Mouse (Mus musculus) c-Kit-positive CD71-positive TER-119-negative erythroid progenitor cells, embryonic 14.5 days (primary cell): Measurements from ENCODE around the gene Cbwd1.

Experiments
- DNase-seq: peaks from one replicate; pipeline ENCODE4 v3.0.0-alpha.2; 2013; ENCODE audit warnings: low read depth

The Cbwd1 gene

DNA sequence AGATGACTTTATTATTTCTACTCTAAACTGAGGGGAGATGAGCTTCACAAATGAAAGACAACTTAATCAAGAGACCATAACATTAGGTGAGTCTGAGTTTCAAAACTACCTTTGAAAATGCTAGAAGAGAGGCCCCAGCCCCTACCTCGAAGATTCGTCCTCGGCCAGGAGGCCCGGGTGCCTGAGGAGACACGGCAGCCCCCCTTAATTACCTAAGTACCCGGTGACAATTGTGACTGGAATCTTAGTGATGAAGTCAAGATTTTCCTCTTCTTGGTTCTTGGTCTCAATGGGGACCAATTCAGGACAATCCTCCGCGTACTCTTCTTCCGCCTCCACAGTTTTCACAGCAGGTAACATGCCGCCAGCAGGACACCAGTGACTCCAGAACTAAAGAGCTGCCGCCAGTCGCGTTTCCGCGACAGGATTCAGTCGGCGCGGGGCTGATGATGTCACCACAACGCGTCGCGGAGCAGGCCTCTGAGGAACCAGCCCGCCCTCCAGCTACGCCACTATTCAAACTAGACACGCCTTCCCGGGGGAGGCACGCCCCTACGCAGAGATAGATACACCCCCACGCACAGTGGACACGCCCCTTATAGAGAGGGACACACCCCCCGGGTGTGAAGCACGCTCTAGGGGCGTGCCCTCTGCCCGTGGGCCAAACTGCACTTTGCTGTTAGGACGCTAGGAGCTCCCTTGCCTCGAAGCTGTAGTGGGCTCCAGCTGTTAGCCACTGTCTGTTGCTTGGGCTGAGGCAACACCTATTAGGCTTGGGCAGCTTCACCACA is at the start of gene Cbwd1:
Cbwd1 (minus strand) TSS at position 439 of the 791 bp plus-strand sequence.
- DNase-seq = peak; percentile 97

DNA sequence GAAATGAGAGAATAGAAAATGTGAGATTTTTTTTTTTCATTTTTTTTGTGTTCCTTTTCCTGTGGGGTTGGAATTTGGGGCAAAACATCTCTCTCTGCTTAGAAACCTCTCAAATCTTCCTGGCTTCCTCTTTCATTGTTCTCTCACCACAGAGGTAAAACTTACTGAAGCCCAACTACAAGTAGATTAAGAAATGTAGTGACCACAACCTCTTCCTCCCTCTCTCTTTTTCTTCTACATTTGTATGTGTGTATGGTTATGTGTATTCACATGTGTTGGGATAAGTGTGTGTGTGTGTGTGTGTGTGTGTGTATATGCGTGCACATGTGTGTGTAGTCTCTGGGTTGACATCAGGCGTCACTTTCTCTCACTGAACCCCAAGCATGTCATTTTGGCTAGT is 47.1 kb upstream of the Cbwd1 start:
- no peak for DNase-seq

DNA sequence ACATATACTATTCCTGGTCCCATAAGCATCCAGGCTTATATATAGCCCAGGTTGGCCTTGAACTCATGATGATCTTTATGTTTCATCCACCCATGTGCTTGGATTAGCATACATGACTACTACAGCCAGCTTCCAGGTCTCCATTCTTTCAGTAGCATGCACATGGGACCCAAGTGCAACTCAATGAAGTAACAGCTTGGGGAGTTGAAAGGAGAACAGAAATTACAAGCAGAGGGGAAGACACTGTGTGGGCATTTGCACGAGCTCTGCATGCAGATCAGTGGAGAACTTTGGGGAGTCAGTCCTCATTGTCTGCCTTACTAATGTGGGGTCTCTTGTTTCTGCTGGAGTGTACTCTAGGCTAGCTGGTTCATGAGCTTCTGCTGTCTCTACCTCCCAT is 45.3 kb upstream of the Cbwd1 start:
- no peak for DNase-seq

DNA sequence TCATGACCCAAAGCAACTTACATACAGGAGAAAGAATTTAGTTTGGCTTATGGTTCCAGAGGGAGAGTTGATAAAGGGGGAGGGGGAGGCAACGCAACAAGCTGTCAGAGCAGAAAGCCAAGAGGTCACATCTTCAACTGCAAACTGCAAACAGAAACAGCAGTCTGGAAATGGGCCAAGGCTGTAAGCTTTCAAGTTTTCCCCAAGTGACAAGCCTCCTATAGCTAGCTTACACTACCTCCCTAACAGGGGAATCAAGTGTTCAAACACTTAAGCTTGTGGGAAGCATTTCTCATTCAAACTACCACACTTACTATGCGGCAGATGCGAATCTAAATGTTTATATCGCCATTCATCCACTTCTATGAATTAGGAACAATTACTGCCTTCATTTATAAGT is 42.4 kb upstream of the Cbwd1 start:
- DNase-seq = no peak

DNA sequence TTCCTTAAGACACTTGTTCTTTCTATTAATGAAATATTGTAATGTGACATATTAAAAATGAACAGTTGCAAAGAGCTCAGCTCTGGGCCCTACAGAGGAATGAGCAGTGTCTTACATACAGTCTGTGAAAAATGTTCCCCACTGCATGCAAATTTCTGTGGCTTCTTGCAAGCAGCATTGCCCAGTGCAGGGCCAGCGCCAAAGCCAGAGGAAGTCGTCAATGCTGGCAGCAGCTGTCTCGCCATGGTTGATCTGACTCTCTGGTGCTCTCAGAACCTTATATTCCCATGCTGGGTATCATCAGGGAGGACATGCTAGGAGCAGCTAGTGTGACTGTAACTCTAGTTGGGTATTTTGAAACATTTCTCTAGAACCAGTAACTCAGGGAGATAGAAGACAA is 41.4 kb upstream of the Cbwd1 start:
- no peak for DNase-seq

DNA sequence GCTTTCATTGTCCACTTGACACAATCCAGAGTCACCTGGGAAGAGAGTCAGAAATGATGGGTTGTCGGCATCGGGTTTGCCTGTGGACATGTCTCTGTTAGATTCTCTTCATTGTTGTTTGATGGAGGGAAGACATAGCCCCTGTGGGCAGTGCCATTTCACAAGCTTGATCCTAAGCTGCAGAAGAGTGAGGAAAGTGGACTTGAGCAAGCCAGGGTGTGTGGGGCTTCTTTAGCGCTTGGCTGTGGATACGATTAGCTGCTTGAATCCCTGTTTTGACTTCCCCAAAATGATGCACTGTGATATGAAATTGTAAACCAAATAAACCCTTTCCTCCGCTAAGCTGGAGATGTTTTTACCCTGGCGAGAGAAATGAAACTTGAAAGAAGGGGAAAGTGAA is 40.6 kb upstream of the Cbwd1 start:
- DNase-seq = no peak

DNA sequence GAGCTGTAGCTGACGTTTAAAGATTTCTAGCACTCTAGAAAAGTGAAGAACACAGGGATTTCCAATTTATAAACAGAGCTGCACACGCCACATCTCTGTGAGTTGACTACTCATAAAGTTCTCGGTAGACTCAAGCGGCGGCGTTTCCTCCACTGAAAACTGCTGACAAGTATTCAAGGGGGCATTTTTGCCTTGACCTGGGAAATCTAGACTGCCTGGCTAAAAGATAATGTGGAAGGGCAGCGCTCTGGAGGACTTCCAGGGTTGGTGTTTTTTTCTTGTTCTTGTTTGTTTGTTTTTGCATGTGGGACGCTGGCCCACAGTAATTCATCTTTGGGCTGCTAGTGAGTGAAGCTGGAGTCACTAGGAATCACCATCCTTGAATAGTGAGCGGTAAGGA is 38.7 kb upstream of the Cbwd1 start:
- DNase-seq = no peak

DNA sequence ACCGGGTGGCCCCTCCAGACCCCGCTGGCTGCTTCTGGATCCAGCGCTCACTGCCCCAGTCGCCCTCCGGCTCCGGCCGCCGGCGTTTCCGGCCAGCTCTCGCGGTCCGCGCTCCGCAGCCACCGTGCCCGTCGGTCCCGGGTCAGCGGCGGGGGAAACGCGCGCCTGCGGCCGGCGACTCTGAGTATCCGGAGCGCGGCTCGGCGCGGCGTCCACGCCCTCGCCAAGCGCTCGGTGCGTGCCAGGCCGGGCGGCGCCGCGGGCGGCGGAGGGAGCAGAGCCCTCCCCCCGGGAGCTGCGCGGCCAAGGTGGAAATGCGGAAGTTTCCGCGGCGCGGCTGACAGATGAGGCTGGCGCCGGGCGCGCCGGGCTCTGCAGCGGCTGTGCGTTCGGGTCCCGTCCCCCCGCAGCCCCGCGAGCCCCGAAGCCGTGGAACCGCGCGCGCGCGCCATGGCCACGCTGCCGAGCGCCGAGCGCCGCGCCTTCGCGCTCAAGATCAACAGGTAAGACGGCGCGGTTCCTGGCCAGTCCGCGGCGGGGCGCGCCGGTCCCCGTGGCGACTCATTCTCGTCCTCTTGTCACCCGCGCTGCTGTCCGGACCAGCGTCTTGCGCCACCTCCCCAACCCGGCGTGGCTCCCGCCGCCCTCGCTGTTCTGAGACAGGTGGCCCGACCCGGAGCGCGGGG is 37.9 kb upstream of the Cbwd1 start, which contains the start of gene Dock8:
Dock8 (plus strand) TSS at position 334 of the 686 bp plus-strand sequence.
- no peak for DNase-seq

DNA sequence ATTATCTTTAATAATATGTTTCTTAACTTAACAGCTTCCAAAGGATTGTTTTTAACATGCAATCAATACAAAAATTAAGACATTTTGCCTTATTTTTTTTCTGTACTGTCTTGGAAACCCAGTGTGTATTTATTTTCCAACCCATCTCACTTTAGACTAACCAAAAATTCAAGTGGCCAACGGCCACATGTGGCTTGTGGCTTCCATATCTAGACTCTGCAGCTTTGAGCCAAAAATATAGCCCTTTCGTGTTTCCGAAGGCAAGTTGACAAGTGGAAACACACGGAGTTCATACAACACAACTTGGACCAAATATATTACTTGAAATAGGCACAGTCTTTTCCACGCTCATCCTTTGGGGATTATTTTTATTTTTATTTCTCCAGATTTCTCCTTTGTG is 37.2 kb upstream of the Cbwd1 start:
- DNase-seq = no peak

DNA sequence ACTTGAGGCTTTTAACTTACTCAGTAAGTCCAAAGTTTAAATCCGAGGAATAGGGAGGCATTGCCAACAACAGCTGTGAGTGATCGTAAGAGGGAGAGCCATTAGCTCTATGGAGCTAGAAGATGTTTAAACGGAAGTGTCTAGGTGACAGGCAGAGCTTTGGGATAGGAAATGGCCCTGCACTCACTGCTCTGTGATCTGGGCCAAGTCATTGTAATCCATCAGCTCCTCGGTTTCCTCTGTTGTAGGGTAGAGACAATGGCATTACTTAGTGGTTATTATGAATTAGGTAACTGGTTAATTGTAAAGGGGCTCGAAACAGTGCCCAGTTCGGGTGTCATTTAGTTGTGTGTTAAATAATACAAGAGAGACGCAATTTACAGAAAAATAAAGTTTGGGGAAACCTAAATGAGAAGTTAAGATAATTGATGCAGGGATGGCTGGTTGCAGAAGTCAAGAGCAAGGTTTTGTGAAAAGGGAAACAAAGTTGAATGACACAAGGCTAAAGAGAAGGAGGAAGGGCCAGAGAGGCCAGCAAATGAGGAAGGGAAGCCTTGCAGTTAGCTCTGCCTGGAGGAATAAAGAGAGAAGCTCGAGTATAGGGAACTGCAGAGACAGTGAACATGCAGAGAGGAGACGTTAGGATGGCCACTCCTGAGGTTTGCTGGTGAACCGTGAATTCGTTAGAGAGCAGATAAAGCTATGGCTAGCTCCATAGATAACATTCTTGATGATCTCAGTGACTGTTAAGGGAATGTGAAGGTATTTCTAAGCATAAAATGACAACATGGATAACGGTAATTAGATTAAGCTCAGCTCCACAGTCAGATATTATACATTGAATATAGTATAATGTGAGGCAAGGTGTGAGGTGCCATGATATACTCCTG is 35.6 kb upstream of the Cbwd1 start:
- no peak for DNase-seq

DNA sequence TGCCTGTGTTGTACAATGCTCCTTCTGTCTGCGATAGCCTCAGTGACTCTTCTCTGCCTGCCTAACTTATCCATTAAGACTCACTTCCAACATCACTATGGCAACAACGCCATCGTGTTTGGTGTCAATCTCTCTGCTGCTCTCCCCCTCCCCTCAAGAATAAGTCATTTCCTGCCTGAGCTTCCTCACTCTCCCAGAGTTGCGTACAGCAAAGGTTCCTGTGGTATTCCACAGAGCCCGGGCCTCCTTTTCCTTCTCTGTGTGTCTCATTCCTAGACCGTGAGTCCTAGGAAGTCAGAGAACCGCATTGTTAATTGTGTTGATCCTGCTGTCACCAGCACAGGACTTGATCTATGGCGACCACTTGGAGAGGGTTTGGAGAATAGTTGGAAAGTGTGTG is 33.5 kb upstream of the Cbwd1 start:
- DNase-seq = no peak

DNA sequence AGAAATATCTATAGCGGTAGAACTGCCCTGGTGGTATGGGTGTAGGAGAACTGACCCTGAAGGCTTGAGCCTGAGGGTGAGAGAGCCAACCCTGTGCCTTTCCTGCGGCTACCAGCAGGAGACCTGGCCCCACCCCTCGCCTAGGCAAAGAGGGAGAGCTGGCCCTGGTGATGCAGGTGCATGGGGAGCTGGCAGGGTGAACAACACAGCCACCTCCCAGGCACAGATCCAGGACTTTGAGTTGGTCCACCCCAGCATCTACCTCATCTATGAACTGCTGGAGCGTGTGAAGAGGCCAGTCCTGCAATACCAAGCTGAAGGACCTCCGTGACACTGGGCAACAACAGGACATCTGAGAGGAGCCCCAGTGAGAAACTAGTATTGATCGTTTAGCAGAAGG is 32.1 kb upstream of the Cbwd1 start:
- DNase-seq = no peak

DNA sequence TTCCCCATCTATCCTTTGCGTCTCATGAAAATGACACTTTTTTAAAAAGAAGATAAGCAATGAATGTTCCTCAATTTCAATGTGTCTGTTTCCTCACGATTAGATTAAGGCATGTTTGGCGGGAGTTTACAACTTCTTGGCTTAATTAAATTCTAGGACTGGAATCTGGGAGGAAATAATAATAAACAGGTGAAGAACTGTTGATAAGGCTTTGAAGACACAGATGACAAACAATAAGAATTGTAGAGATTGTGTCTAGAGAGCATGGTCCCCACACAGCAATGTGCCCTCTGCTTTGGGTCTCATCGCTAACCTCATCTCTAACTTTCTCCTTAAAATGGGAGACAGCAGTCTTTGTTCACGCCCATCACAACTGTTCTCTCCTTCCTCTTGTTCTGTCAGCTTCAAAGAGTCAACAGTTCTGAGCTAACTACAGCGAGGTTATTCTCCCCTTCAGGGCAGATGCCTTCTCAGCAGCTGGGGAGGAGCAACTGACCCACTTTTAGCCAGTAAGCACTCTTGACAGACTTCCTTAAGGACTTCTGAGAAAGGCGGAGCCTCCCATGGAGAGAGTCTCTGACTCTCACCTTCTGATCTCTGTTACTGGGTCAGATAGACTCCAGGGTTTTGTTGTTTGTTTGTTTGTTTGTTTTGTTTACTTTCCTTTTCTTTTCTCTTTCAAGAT is 28.9 kb upstream of the Cbwd1 start:
- DNase-seq = no peak

DNA sequence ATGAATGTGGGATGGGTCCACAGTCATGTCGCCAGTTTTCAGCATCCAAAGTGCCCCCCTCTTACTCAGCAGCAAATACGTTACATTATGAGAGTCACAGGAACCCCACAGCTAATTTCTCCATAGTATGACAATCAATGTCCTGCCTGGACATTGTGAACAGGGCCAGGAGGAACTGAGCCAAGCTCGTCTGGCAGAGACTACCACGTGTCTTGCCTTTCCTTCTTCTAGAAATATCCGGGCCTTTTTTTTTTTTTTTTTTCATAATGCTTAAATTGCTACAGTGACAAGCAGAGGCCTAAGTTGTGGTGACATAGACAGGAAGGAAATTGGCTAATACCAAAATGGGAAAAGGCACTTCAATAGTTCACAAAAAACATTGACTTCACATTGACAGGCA is 27.4 kb upstream of the Cbwd1 start:
- no peak for DNase-seq

DNA sequence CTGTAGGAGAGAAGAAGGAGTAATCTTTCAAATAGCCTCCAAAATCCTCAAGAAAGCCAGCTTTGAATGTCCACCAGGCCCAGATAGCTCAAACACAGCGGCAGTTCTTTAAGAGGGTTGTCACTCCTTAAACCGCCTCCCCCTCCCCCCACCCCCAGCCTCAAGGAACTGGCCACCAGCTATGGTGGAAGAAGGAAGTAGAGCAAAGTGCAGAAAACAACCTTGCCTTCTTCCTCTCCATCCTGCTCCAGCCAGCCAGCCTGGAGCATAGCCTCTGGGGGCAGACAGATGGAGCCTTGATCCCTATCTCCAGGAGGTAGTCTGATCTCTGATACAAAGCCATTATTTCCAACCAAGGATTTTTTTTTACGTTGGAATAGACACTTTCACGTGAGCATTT is 25.9 kb upstream of the Cbwd1 start:
- DNase-seq = no peak

DNA sequence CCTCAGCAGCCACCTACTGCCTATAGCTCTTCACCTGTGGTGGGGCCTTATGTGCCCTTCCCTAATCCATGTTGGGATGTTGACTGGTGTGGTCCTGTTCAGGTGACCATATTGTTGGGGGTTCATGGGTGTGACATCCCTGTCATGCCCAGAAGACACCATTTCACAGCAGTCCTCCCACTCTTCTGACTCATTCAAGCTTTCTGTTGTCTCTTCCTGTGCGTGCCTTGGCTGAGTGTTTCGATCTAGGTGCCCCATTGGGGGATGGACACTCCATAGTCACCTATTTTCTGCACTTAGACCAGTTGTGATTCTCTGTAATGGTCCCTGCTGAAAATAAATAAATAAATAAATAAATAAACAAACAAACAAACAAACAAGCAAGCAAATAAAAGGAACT is 23.6 kb upstream of the Cbwd1 start:
- no peak for DNase-seq

DNA sequence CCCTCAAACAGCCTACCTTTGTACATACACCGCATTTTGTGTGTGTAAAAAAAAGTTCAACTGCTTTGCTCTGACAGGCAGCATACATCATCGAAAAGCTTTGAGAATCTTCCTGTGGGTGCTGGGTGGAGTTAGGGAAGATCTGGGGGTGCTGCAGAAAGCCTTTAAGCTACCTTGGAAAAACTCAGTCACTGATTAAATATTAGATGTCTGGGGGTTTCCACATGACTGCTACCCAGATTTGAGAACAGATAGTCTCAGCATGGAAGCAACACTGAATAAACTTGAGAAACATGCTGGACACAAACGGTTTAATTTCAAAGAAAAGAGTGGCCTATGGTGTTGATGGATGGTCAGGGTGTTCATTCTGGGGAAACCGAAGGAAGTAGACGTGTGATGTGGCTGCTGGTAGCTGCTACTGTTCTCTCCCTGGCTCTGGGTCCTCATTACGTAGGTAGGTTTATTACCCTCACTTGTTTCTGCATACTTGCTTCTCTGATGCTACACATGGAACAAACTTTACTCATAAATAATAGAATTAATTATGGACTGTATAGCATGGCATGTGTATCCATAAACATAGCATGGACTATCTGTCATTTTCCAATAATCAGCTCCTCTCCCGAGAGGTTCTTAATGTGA is 22.6 kb upstream of the Cbwd1 start:
- DNase-seq = no peak

DNA sequence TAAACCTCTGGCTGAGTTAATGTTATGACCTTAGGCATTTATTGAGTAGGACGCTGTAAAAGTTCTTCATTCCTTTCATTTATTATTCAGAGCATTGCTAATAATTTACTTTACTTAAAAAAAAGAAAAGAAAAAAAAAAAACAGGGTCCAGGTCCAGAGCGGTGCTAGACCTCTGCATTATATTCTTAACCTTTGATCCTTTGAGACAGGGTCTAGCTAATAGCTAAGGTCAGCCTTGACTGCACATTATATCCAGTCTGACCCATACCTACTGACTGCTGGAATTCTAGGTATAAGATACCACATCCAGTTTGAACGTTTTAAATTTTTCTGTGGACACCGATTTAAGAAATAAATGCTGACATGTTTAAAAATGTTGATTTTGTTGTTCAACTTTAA is 21.6 kb upstream of the Cbwd1 start:
- no peak for DNase-seq

DNA sequence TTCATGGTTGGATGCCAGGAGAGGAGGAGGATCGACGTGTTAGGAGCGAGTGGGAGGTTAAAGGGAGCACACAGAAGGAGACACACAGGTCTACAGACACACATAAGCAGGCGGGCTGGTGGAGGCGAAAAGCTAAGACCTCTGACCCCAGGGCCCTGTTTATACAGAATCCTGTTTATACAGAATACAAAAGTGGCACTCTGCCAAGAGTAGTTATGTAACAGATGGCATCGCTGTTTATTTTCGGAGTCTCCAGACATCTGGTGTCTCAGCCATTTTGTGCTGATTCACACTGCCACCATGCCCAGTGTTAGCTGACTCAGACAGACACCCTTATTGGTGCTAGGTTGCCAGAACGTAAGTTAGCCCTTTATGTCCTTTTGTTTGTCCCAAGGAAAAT is 19.9 kb upstream of the Cbwd1 start:
- DNase-seq = no peak

DNA sequence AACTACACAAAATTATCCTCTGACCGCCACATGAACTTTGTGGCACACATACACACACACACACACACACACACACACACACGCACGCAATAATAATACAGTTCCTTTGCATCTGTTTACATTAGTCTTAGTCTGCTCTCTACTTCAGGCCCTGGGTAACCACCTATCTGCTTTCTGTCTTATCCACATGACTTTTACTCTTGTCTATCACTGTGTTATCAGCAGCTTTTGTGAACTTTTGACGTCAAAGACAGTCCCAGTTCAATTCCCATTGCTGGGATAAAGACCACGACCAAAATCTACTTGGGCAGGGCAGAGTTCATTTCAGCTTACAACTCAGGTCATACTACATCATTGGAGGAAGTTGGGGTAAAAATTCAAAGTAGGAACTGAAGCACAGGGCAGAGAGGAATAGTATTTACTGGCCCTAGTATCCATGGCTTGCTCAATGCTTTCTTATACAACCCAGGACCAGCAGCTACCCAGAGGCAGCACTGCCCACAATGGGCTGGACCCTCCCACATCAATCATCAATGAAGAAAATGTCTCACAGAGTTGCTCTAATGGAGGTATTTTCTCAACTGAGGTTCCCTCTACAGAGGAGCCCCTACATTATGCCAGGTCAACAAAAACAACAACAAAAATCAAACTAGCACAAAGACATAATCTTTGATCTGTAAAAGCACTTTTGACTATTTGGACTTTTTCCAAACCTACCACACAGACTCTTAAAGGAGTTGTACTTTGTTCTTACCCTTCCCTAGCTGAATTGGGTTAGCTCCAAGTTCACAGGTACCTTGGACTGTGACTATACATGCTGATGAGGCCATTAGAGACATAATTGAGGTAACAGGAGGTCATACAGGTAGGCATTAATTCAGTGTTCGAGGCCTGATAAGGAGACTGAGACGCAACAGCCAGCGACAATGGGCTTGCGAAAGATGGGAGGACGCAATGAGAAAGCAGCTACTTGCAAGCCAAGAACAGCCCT is 17.7 kb upstream of the Cbwd1 start:
- DNase-seq = no peak
